Mouse (Mus musculus) liver, embryonic 14.5 days (tissue): Measurements from ENCODE around the gene Wnt2.

Source experiments
- CTCF ChIP-seq: IDR thresholded peaks from 2 replicates; pipeline ENCODE4 v1.5.1; 2016; ENCODE audit warnings: antibody characterized with exemption, low read depth, control low read depth
- EP300 ChIP-seq: IDR thresholded peaks from 2 replicates; pipeline ENCODE4 v1.6.1; 2016; ENCODE audit warnings: antibody characterized with exemption, low read depth

GRCm38 (mm10) chr6:17951779-17952178 lies 78.6 kb downstream of the Wnt2 start:
- TF ChIP-seq CTCF (no peak), EP300 (no peak)
